Comparison of ENCODE assay signal across 11 mouse cellular contexts in genomic region chr7:122135070-122135469, GRCm38 (mm10). TPM values are rescaled to one million over a fixed set of nuclear protein-coding genes. Genes with fewer than 3 reads are reported as not detected.
DNase-seq lines count a peak whose midpoint lies in the region; ATAC-seq and TF ChIP-seq lines count a peak whose summit lies in the region.
"Had no signal": no experiment of that assay in that cellular context is flagged by ENCODE, and none has a peak within 500 bp of the region (broad histone marks: within the 10 kb centered on the region; RNA-seq: fewer than 3 reads in every experiment).

No protein-coding gene starts in this region.

- H3K9ac ChIP-seq in liver, embryonic 14.5 days (replicated peaks) = no peak overlapping the region
- H3K9ac ChIP-seq: embryonic facial prominence, embryonic 12.5 days had no signal

- H3K36me3 ChIP-seq in liver, embryonic 14.5 days (replicated peaks; ENCODE audit: control insufficient read depth, insufficient read depth, low read depth) = peaks cover 36% of the 10 kb centered on the region

- no peaks in the 10 kb centered on the region for H3K9me3 ChIP-seq in liver, embryonic 14.5 days (ENCODE audit: control insufficient read depth, low read length)
- H3K9me3 ChIP-seq: embryonic facial prominence, embryonic 12.5 days had no signal

- H3K4me1 ChIP-seq in liver, embryonic 14.5 days (replicated peaks; ENCODE audit: control insufficient read depth in 2 of 2, insufficient read depth in 2 of 2, low read length in 1 of 2) = peaks cover 2 to 7% of the 10 kb centered on the region in 2 experiments; a peak in 2 of 4 replicates

- POLR2A ChIA-PET in Patski (lab: Charles Lee) = no interaction called here

- H3K4me3 ChIP-seq in left cerebral cortex, adult 2 months = no peak overlapping the region
- H3K4me3 ChIP-seq in liver, embryonic 14.5 days (ENCODE audit: insufficient read depth in 1 of 2, low read depth in 2 of 2, low read length in 2 of 2) = no peak overlapping the region
- H3K4me3 ChIP-seq: embryonic facial prominence, embryonic 12.5 days had no signal

- no peak overlapping the region for H3K27ac ChIP-seq in left cerebral cortex, adult 2 months
- H3K27ac ChIP-seq in liver, embryonic 14.5 days = no peak overlapping the region
- H3K27ac ChIP-seq: embryonic facial prominence, embryonic 12.5 days had no signal

- in situ Hi-C loops in Patski (cut with MboI; ENCODE audit: low pct_unique_long_range_greater_than_20kb) = no loop called here

- peak; percentile 62 for DNase-seq in CD4-positive, CD25-positive, alpha-beta regulatory T cell, adult 2 months (ENCODE audit: low read depth, low spot score)
- no peak for DNase-seq in left cerebral cortex, adult 2 months (ENCODE audit: extremely low spot score in 1 of 2, low spot score in 2 of 2)
- DNase-seq in left cerebral cortex, adult 18-20 months (ENCODE audit: low spot score in 2 of 2) = no peak
- no peak for DNase-seq in Patski (ENCODE audit: low read depth, low spot score)
- peak in 1 of 3 experiments; percentile 27 for DNase-seq in liver, embryonic 14.5 days (ENCODE audit: low read depth in 3 of 3, low spot score in 3 of 3)
- no peak for DNase-seq in right cerebral cortex, adult 18-20 months
- DNase-seq: lung, adult 18-20 months had no signal

- 67% methylated on average over 10 of the region's 10 CpGs for WGBS in liver, embryonic 14.5 days (ENCODE audit: insufficient replicate concordance)

- CTCF ChIA-PET in Patski (lab: Charles Lee) = no interaction called here

- H3K4me2 ChIP-seq in liver, embryonic 14.5 days (ENCODE audit: low read depth) = no peak overlapping the region
- H3K4me2 ChIP-seq: embryonic facial prominence, embryonic 12.5 days had no signal

- intact Hi-C loops in left cerebral cortex, adult 2 months (cut with DNase I) = no loop called here

- no peak for ATAC-seq in CD4-positive, CD25-positive, alpha-beta regulatory T cell, adult 4 months
- ATAC-seq in Patski = no peak
- no peak for ATAC-seq in liver, embryonic 14.5 days (ENCODE audit: insufficient read depth)
- no peak for ATAC-seq in erythroblast, adult 5-6 weeks (replicated peaks; ENCODE audit: low FRiP score, poor library complexity, severe bottlenecking)

- no peak for TF ChIP-seq EP300 in liver, embryonic 14.5 days (IDR thresholded peaks at IDR 0.05; ENCODE audit: low read depth)

- H3K27me3 ChIP-seq in Patski = no peaks in the 10 kb centered on the region
- no peaks in the 10 kb centered on the region for H3K27me3 ChIP-seq in liver, embryonic 14.5 days (ENCODE audit: control insufficient read depth, insufficient read depth, low read length)
- H3K27me3 ChIP-seq: embryonic facial prominence, embryonic 12.5 days had no signal

- peak; percentile 43 for TF ChIP-seq CTCF in left cerebral cortex, adult 2 months (IDR thresholded peaks at IDR 0.05)
- TF ChIP-seq CTCF in Patski (IDR thresholded peaks at IDR 0.05) = peak; percentile 65
- peak; percentile 63 for TF ChIP-seq CTCF in liver, embryonic 14.5 days (IDR thresholded peaks at IDR 0.05; ENCODE audit: low read depth)

RNA-seq across cellular contexts. Expression of gene Dctn5, which starts 2.2 kb away (rescaled TPM):
- polyA plus RNA-seq in CD4-positive, CD25-positive, alpha-beta regulatory T cell, adult 4 months (2017; shearing (Covaris generic)) = 100 to 1,000 TPM in 1 of 2 experiments, 10 to 100 TPM in 1; 97.3 to 118 TPM
- 10 to 100 TPM; 90.7 to 96.2 TPM for total RNA-seq in left cerebral cortex, adult 2 months (2021)
- 10 to 100 TPM; 89.5 to 95.1 TPM for total RNA-seq in left cerebral cortex, adult 18-20 months (2021)
- polyA plus RNA-seq in Patski (2021) = 54.1 TPM
- 29.6 and 32.6 TPM in 2 replicates for polyA plus RNA-seq in liver, embryonic 14.5 days (2012; rRNA removed)
- 38.5 and 39.0 TPM in 2 replicates for polyA plus RNA-seq in liver, embryonic 14.5 days (2014; fragmentation: Nextera tagmentation; extraction: Ambion mirVana)
- total RNA-seq in erythroblast, adult 5-6 weeks (2015; ENCODE audit: low replicate concordance) = 20.3 and 33.0 TPM in 2 replicates
- total RNA-seq in erythroblast, adult 5-6 weeks (2017; ENCODE audit: low replicate concordance) = 18.3 and 29.3 TPM in 2 replicates

RNA-seq across cellular contexts. Expression of gene Palb2, which starts 2.3 kb away (rescaled TPM):
- polyA plus RNA-seq in CD4-positive, CD25-positive, alpha-beta regulatory T cell, adult 4 months (2017; shearing (Covaris generic)) = 10 to 100 TPM in 1 of 2 experiments, 1 to 10 TPM in 1; 10.0 to 12.7 TPM
- 1 to 10 TPM; 1.2 to 2.2 TPM for total RNA-seq in left cerebral cortex, adult 2 months (2021)
- total RNA-seq in left cerebral cortex, adult 18-20 months (2021) = 1 to 10 TPM; 1.1 to 1.7 TPM
- 4.6 TPM for polyA plus RNA-seq in Patski (2021)
- 8.7 and 9.4 TPM in 2 replicates for polyA plus RNA-seq in liver, embryonic 14.5 days (2012; rRNA removed)
- 10.7 and 13.9 TPM in 2 replicates for polyA plus RNA-seq in liver, embryonic 14.5 days (2014; fragmentation: Nextera tagmentation; extraction: Ambion mirVana)
- 5.4 and 10.0 TPM in 2 replicates for total RNA-seq in erythroblast, adult 5-6 weeks (2015; ENCODE audit: low replicate concordance)
- 7.9 and 13.0 TPM in 2 replicates for total RNA-seq in erythroblast, adult 5-6 weeks (2017; ENCODE audit: low replicate concordance)

RNA-seq across cellular contexts. Expression of gene Plk1, which starts 24.2 kb away (rescaled TPM):
- polyA plus RNA-seq in CD4-positive, CD25-positive, alpha-beta regulatory T cell, adult 4 months (2017; shearing (Covaris generic)) = 10 to 100 TPM in 1 of 2 experiments, 1 to 10 TPM in 1; 5.3 to 17.9 TPM
- 1 to 10 TPM; 1.5 to 1.7 TPM for total RNA-seq in left cerebral cortex, adult 2 months (2021)
- total RNA-seq in left cerebral cortex, adult 18-20 months (2021) = 1 to 10 TPM; 1.0 to 1.4 TPM
- polyA plus RNA-seq in Patski (2021) = 55.8 TPM
- polyA plus RNA-seq in liver, embryonic 14.5 days (2012; rRNA removed) = 53.5 and 59.6 TPM in 2 replicates
- 77.0 and 87.0 TPM in 2 replicates for polyA plus RNA-seq in liver, embryonic 14.5 days (2014; fragmentation: Nextera tagmentation; extraction: Ambion mirVana)
- total RNA-seq in erythroblast, adult 5-6 weeks (2015; ENCODE audit: low replicate concordance) = 26.5 and 29.5 TPM in 2 replicates
- 25.2 and 26.3 TPM in 2 replicates for total RNA-seq in erythroblast, adult 5-6 weeks (2017; ENCODE audit: low replicate concordance)

RNA-seq across cellular contexts. Expression of gene Ndufab1, which starts 33.4 kb away (rescaled TPM):
- 100 to 1,000 TPM; 117 to 166 TPM for polyA plus RNA-seq in CD4-positive, CD25-positive, alpha-beta regulatory T cell, adult 4 months (2017; shearing (Covaris generic))
- total RNA-seq in left cerebral cortex, adult 2 months (2021) = 100 to 1,000 TPM; 260 to 276 TPM
- total RNA-seq in left cerebral cortex, adult 18-20 months (2021) = 100 to 1,000 TPM; 290 to 310 TPM
- polyA plus RNA-seq in Patski (2021) = 328 TPM
- 32.6 and 58.5 TPM in 2 replicates for polyA plus RNA-seq in liver, embryonic 14.5 days (2012; rRNA removed)
- polyA plus RNA-seq in liver, embryonic 14.5 days (2014; fragmentation: Nextera tagmentation; extraction: Ambion mirVana) = 419 and 440 TPM in 2 replicates
- 69.2 and 72.3 TPM in 2 replicates for total RNA-seq in erythroblast, adult 5-6 weeks (2015; ENCODE audit: low replicate concordance)
- total RNA-seq in erythroblast, adult 5-6 weeks (2017; ENCODE audit: low replicate concordance) = 16.9 and 27.0 TPM in 2 replicates

RNA-seq across cellular contexts. Expression of gene Ern2, which starts 50.9 kb away (rescaled TPM):
- polyA plus RNA-seq in CD4-positive, CD25-positive, alpha-beta regulatory T cell, adult 4 months (2017; shearing (Covaris generic)) = under 1 TPM in 1 of 2 experiments, not detected in 1; 0.11 TPM
- total RNA-seq in left cerebral cortex, adult 2 months (2021) = under 1 TPM; 0.45 to 0.75 TPM
- total RNA-seq in left cerebral cortex, adult 18-20 months (2021) = under 1 TPM; 0.40 to 0.67 TPM
- not detected for polyA plus RNA-seq in Patski (2021)
- 0.01 TPM in 1 of 2 replicates, not detected in the other for polyA plus RNA-seq in liver, embryonic 14.5 days (2012; rRNA removed)
- polyA plus RNA-seq in liver, embryonic 14.5 days (2014; fragmentation: Nextera tagmentation; extraction: Ambion mirVana) = not detected in 2 replicates
- not detected in 2 replicates for total RNA-seq in erythroblast, adult 5-6 weeks (2015; ENCODE audit: low replicate concordance)
- total RNA-seq in erythroblast, adult 5-6 weeks (2017; ENCODE audit: low replicate concordance) = not detected in 2 replicates
- total RNA-seq: heart, postnatal 10 days had no signal
- polyA plus RNA-seq: embryonic facial prominence, embryonic 12.5 days had no signal

Comparison
In these comparisons a context has a peak if more than half of its experiments do, and no peak if none do; other contexts are left out.
1. RNA of gene Plk1, which starts 24.2 kb away (total RNA-seq): 25.2 to 29.5 TPM in erythroblast, adult 5-6 weeks; 1.5 to 1.7 TPM in left cerebral cortex, adult 2 months and 1.0 to 1.4 TPM in left cerebral cortex, adult 18-20 months; every median in the first group is over 4 times any median in the second.
2. Peak in every context shown above with its lines, with median percentiles within 50 percentile points of each other: CTCF ChIP-seq.